Mouse (Mus musculus): Measurements from ENCODE around the gene Elk3. TPM values are rescaled to one million over a fixed set of nuclear protein-coding genes. Genes with fewer than 3 reads are reported as not detected.
A peak's percentile ranks its signal among the peaks of the same experiment; 100 is the strongest.
"Not testable (repeated sequence)": the region's sequence is repeated elsewhere in the genome, so short reads cannot be mapped to it uniquely, and the experiment has no call there.

The Elk3 gene
- polyA plus RNA-seq (2012; rRNA removed), result 21.6 and 22.7 TPM in 2 replicates

GRCm38 (mm10) chr10:93310721-93311411, at the start of gene Elk3:
TSS of gene Elk3 (minus strand) at chr10:93311135.
- DNase-seq (ENCODE audit: low spot score), result peak; percentile 50

GRCm38 (mm10) chr10:93360623-93361022, 49.7 kb upstream of the Elk3 start:
- DNase-seq (ENCODE audit: low spot score), result no peak

GRCm38 (mm10) chr10:93360190-93360589, 49.3 kb upstream of the Elk3 start:
- DNase-seq (ENCODE audit: low spot score), result not testable (repeated sequence)

GRCm38 (mm10) chr10:93359339-93359863, 48.5 kb upstream of the Elk3 start:
- DNase-seq (ENCODE audit: low spot score), result no peak

GRCm38 (mm10) chr10:93358878-93359277, 47.9 kb upstream of the Elk3 start:
- no peak for DNase-seq (ENCODE audit: low spot score)

- no peak for DNase-seq (ENCODE audit: low spot score)
These were observed 46.2 kb upstream of the Elk3 start for GRCm38 (mm10) chr10:93357162-93357561.

GRCm38 (mm10) chr10:93356122-93356521, 45.2 kb upstream of the Elk3 start:
- no peak for DNase-seq (ENCODE audit: low spot score)

- no peak for DNase-seq (ENCODE audit: low spot score)
These were observed 44.5 kb upstream of the Elk3 start for GRCm38 (mm10) chr10:93355276-93355927.

- no peak for DNase-seq (ENCODE audit: low spot score)
These were observed 42.8 kb upstream of the Elk3 start for GRCm38 (mm10) chr10:93353545-93354326.

GRCm38 (mm10) chr10:93347918-93348505, 37.1 kb upstream of the Elk3 start:
- no peak for DNase-seq (ENCODE audit: low spot score)

- DNase-seq (ENCODE audit: low spot score), result no peak
These were observed 36.5 kb upstream of the Elk3 start for GRCm38 (mm10) chr10:93347387-93347786.

- DNase-seq (ENCODE audit: low spot score), result no peak
These were observed 35.4 kb upstream of the Elk3 start for GRCm38 (mm10) chr10:93346208-93346936.

- DNase-seq (ENCODE audit: low spot score), result no peak
These were observed 34.6 kb upstream of the Elk3 start for GRCm38 (mm10) chr10:93345497-93345896.

- DNase-seq (ENCODE audit: low spot score), result no peak
These were observed 32.5 kb upstream of the Elk3 start for GRCm38 (mm10) chr10:93343469-93343868.

- no peak for DNase-seq (ENCODE audit: low spot score)
These were observed 32.1 kb upstream of the Elk3 start for GRCm38 (mm10) chr10:93342986-93343385.

- DNase-seq (ENCODE audit: low spot score), result no peak
These were observed 27.6 kb upstream of the Elk3 start for GRCm38 (mm10) chr10:93338526-93338925.

GRCm38 (mm10) chr10:93336462-93336931, 25.6 kb upstream of the Elk3 start:
- DNase-seq (ENCODE audit: low spot score), result no peak

- DNase-seq (ENCODE audit: low spot score), result no peak
These were observed 25.0 kb upstream of the Elk3 start for GRCm38 (mm10) chr10:93335828-93336461.

GRCm38 (mm10) chr10:93335001-93335400, 24.1 kb upstream of the Elk3 start:
- DNase-seq (ENCODE audit: low spot score), result no peak

- DNase-seq (ENCODE audit: low spot score), result no peak
These were observed 22.3 kb upstream of the Elk3 start for GRCm38 (mm10) chr10:93333239-93333638.
